Mouse (Mus musculus): ENCODE measurements around the gene Gm21119.
A peak's percentile ranks its signal among the peaks of the same experiment; 100 is the strongest.
"Not testable (repeated sequence)": the region's sequence is repeated elsewhere in the genome, so short reads cannot be mapped to it uniquely, and the experiment has no call there.

Gene Gm21119

GRCm38 (mm10) chr8:20614619-20615018 is at the start of gene Gm21119:
Gm21119 (plus strand) TSS chr8:20614919.
- DNase-seq (ENCODE audit: low read depth, low spot score) = not testable (repeated sequence)

- DNase-seq (ENCODE audit: low read depth, low spot score) = not testable (repeated sequence)
Measured at GRCm38 (mm10) chr8:20566753-20567152, 48.0 kb upstream of the Gm21119 start.

- not testable (repeated sequence) for DNase-seq (ENCODE audit: low read depth, low spot score)
Measured at GRCm38 (mm10) chr8:20581081-20581480, 33.6 kb upstream of the Gm21119 start.

- DNase-seq (ENCODE audit: low read depth, low spot score) = not testable (repeated sequence)
Measured at GRCm38 (mm10) chr8:20582772-20583171, 31.9 kb upstream of the Gm21119 start.

- not testable (repeated sequence) for DNase-seq (ENCODE audit: low read depth, low spot score)
Measured at GRCm38 (mm10) chr8:20588268-20589177, 26.2 kb upstream of the Gm21119 start.

- not testable (repeated sequence) for DNase-seq (ENCODE audit: low read depth, low spot score)
Measured at GRCm38 (mm10) chr8:20589178-20589539, 25.6 kb upstream of the Gm21119 start.

GRCm38 (mm10) chr8:20590117-20590997 is 24.4 kb upstream of the Gm21119 start:
- peak; percentile 9 for DNase-seq (ENCODE audit: low read depth, low spot score)

- DNase-seq (ENCODE audit: low read depth, low spot score) = not testable (repeated sequence)
Measured at GRCm38 (mm10) chr8:20591002-20591401, 23.7 kb upstream of the Gm21119 start.

GRCm38 (mm10) chr8:20592732-20593272 is 21.9 kb upstream of the Gm21119 start:
- not testable (repeated sequence) for DNase-seq (ENCODE audit: low read depth, low spot score)

- not testable (repeated sequence) for DNase-seq (ENCODE audit: low read depth, low spot score)
Measured at GRCm38 (mm10) chr8:20593841-20594240, 20.9 kb upstream of the Gm21119 start.

- DNase-seq (ENCODE audit: low read depth, low spot score) = not testable (repeated sequence)
Measured at GRCm38 (mm10) chr8:20596081-20596841, 18.5 kb upstream of the Gm21119 start.

- not testable (repeated sequence) for DNase-seq (ENCODE audit: low read depth, low spot score)
Measured at GRCm38 (mm10) chr8:20596842-20597708, 17.6 kb upstream of the Gm21119 start.

- DNase-seq (ENCODE audit: low read depth, low spot score) = not testable (repeated sequence)
Measured at GRCm38 (mm10) chr8:20598300-20599170, 16.2 kb upstream of the Gm21119 start.

GRCm38 (mm10) chr8:20599350-20599749 is 15.4 kb upstream of the Gm21119 start:
- DNase-seq (ENCODE audit: low read depth, low spot score) = not testable (repeated sequence)

- DNase-seq (ENCODE audit: low read depth, low spot score) = not testable (repeated sequence)
Measured at GRCm38 (mm10) chr8:20610856-20611255, 3.9 kb upstream of the Gm21119 start.

GRCm38 (mm10) chr8:20612721-20613120 is 2.0 kb upstream of the Gm21119 start:
- DNase-seq (ENCODE audit: low read depth, low spot score) = not testable (repeated sequence)

GRCm38 (mm10) chr8:20630766-20631165 is 16.0 kb downstream of the Gm21119 start:
- DNase-seq (ENCODE audit: low read depth, low spot score) = not testable (repeated sequence)

- not testable (repeated sequence) for DNase-seq (ENCODE audit: low read depth, low spot score)
Measured at GRCm38 (mm10) chr8:20637931-20638330, 23.2 kb downstream of the Gm21119 start.

GRCm38 (mm10) chr8:20643536-20643935 is 28.8 kb downstream of the Gm21119 start:
- not testable (repeated sequence) for DNase-seq (ENCODE audit: low read depth, low spot score)

All from c-Kit-negative CD71-positive TER-119-positive erythroid progenitor cells, embryonic 14.5 days (primary cell).